Mouse (Mus musculus): Measurements from ENCODE around the gene Sbno2. TPM values are rescaled to one million over a fixed set of nuclear protein-coding genes. Genes with fewer than 3 reads are reported as not detected.

Sbno2 gene
- total RNA-seq, 2 experiments from 2014 or later: 11.0 to 11.6 TPM

DNA sequence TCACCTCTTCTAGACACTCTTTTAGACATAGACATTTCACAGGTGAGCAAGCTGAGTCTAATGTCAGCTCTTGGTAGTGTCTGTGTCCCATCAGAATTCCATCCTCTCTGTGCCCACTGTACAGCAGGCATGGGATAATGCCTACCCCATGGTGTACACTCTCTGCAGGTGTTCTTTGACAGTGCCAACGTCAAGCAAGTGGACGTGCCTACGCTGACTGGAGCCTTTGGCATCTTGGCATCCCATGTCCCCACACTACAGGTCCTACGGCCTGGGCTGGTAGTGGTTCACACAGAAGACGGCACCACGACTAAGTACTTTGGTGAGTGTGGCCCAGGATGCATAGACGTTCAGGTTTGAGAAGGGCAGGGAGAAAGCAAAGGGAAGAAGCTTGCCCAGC is 38.3 kb upstream of the Sbno2 start:
- DNase-seq (ENCODE audit: low spot score): no peak
- intact Hi-C loops (cut with DNase I): loop anchor here (2.0 to 10.0 kb wide), 2 partner anchors 27 to 289 kb away; partner anchors contain the start of gene Ptbp1

- no peak for DNase-seq (ENCODE audit: low spot score)
- intact Hi-C loops (cut with DNase I): loop anchor here (2.0 to 10.0 kb wide), 2 partner anchors 26 to 288 kb away; partner anchors contain the start of gene Ptbp1
Measured at GRCm38 (mm10) chr10:80142530-80142925, 37.2 kb upstream of the Sbno2 start.

GRCm38 (mm10) chr10:80141786-80142529 is 36.6 kb upstream of the Sbno2 start:
- peak; percentile 92 for DNase-seq (ENCODE audit: low spot score)
- intact Hi-C loops (cut with DNase I): loop anchor here (2.0 to 10.0 kb wide), 3 partner anchors 25 to 287 kb away; partner anchors contain the start of gene Ptbp1

- intact Hi-C loops (cut with DNase I): loop anchor here (2.0 to 10.0 kb wide), 2 partner anchors 178 to 286 kb away; partner anchors contain the start of gene Ptbp1
Measured at GRCm38 (mm10) chr10:80141243-80141642, 35.9 kb upstream of the Sbno2 start.

GRCm38 (mm10) chr10:80140666-80141035 is 35.3 kb upstream of the Sbno2 start, which contains the start of gene Cbarp:
Gene Cbarp (minus strand): TSS chr10:80140835.
- DNase-seq (ENCODE audit: low spot score): no peak
- intact Hi-C loops (cut with DNase I): loop anchor here (2.0 to 10.0 kb wide), 2 partner anchors 178 to 286 kb away; partner anchors contain the start of gene Ptbp1

More at GRCm38 (mm10) chr10:80141243-80141642, 35.9 kb upstream of the Sbno2 start:
- peak; percentile 96 for DNase-seq (ENCODE audit: low spot score)

- DNase-seq (ENCODE audit: low spot score): no peak
- intact Hi-C loops (cut with DNase I): loop anchor here (2.0 to 10.0 kb wide), 3 partner anchors 153 to 285 kb away; partner anchors contain the start of genes Cnn2 and Ptbp1
Measured at GRCm38 (mm10) chr10:80139975-80140665, 34.7 kb upstream of the Sbno2 start.

- no peak for DNase-seq (ENCODE audit: low spot score)
- intact Hi-C loops (cut with DNase I): loop anchor here (5.0 kb wide), 1 partner anchor 152 kb away; the partner anchor contains the start of gene Cnn2
Measured at GRCm38 (mm10) chr10:80139439-80139775, 34.0 kb upstream of the Sbno2 start.

DNA sequence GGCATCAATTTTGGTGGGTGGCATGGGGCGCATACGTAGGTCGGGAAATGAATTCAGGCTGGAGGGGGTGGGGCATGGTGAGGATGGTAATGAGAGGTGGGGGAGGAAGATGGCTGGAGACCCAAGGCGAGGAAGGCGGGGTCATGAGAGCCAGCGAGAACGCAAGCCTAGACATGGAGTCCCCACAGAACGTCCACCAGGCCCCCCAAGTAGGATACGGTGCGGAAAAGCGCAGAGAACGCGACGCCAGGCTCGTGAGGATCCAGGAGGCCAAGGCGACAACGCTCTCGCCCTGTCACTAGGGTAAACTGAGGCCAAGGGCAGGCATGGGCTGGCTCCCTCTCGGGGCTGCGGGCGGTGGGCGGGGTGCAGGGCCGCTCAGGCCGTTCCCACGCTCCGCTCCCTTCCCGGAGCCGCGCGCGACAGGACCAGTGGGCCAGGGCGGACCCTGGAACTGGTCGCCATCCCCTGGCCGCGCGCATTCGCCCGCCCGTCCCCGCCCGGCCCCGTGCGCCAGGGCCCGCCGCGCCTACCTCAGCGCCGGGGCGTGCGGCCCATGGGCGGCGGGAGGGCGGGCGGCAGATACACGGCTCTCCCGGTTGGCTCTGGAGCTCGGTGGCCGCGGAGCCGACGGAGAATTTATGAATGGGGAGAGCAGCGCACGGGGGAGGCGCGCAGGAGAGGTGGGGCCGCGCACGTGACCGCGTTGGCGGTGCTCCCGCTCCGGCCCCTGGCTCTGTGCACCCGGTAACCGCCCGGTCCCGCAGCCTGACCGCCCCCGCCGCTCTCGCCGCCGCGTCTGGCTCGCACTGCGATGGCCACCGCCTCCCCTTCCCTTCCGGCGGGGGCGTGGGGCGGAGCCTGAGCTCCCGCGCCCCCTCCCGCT is 33.4 kb upstream of the Sbno2 start, which contains the start of gene Atp5d:
TSS of gene Atp5d (plus strand) at position 80 of the 886 bp plus-strand sequence.
- intact Hi-C loops (cut with DNase I): loop anchor here (5.0 kb wide), 1 partner anchor 151 kb away; the partner anchor contains the start of gene Cnn2
- DNase-seq (ENCODE audit: low spot score): peak; percentile 36

GRCm38 (mm10) chr10:80137626-80138552 is 32.5 kb upstream of the Sbno2 start:
- no peak for DNase-seq (ENCODE audit: low spot score)
- intact Hi-C loops (cut with DNase I): loop anchor here (5.0 kb wide), 1 partner anchor 151 kb away; the partner anchor contains the start of gene Cnn2

DNA sequence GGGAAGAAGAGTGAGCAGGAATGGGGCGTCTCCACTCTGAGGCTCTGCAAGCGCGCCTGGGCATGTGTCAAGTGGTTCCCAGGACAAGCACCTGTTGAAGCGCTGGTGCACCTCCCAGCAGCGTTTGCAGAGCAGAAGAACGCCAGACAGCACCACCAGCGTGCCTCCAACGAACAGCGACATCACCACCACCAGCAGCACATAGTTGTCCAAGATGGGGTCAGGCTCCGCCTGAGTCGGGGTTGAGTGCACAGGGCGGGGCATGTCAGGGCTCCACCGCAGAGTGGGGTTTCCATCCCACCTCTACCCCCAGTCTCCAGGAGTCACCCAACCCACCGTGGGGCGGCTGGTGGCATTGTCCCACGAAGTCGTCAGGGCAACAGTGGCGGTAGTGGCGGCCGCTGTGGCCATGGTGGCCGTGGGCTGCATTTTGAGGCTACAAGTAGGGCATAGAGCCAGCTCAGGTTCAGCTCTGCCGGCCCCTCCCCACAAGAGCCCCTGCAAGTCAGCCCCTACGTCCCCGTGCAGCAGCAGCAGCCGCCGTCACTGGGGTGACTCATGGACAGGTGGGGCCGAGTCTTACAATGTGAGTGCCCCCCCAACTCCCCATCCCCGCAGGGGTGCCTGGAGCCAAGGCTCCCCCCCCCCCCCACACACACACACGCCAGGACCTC is 31.7 kb upstream of the Sbno2 start:
- no peak for DNase-seq (ENCODE audit: low spot score)

DNA sequence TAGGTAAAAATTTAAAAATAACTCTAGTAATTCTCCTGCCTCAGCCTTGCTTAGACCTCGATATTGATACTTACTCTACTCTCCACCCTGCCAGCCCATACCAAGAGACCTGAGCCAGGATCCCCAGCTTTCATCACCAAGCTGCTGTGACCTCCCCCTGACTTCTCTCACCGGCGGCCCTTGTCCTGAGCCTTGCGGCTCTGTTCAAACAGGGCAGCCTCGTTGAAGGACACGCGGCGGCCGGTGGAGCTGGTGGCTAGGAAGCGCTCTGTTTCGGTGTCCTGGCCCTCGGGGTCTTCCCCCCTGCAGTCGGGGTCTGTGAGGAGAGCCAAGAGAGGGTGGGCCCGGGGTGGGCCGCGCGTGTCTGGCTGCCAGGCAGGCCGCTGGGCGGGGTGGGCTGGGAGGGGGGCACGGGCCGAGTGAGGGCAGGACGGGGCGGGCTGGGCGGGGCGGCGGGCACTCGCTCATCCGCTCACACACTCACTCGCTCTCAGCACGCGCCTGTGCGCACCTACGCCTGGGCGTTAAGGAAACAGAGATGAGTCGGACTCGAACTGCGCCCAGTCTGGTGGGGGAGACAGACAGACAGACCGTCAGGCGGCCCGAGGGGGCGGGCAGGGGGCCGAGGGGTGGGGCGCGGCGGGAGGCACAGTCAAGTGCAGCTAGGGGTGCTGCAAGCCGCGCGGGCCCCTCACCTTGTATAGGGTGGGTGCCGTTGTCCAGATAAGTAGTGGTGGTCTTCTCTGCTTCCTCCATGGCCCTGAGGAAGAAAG is 31.0 kb upstream of the Sbno2 start:
- intact Hi-C loops (cut with DNase I): loop anchor here (5.0 kb wide), 1 partner anchor 149 kb away; the partner anchor contains the start of gene Cnn2
- no peak for DNase-seq (ENCODE audit: low spot score)

More for the DNA sequence above, 31.7 kb upstream of the Sbno2 start:
- intact Hi-C loops (cut with DNase I): loop anchor here (5.0 kb wide), 1 partner anchor 150 kb away; the partner anchor contains the start of gene Cnn2

DNA sequence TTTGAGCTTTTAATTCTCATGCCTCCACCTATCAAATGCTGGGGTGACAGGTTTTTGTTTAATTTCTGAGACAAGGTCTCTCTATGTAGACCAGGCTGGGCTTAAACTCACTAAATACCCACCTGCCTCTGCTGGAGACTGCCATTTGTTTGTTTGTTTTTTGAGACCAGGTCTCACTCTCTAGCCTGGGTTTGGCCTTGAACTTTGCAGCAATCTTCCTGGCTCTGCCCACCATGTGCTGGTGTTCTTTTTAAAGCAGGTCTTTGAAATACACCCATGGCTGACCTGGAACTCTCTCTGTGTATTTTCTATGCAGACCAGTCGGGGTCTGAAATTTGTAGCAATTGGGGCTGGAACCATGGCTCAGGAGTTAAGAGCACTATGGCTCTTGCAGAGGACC is 30.3 kb upstream of the Sbno2 start:
- intact Hi-C loops (cut with DNase I): loop anchor here (5.0 kb wide), 1 partner anchor 148 kb away; the partner anchor contains the start of gene Cnn2
- DNase-seq (ENCODE audit: low spot score): no peak

DNA sequence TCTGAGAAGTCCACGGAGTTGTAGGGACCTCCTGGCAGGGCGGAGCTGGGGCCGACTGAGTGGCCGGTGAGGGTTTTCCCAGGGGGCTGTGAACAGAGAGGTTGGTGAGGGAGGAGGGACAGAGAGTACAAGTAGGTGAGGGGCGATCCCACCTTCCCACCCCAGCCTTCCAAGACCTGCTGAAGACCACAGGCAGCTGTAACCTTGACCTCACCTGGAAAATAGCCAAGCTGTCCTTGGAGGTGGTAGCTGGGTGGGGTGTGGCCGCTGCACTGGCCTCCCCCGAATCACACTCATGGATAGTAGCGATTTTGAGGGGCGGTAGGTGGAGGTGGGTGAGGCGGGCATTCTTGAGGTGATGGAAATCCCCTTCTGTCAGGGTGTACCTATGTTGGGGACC is 29.8 kb upstream of the Sbno2 start:
- intact Hi-C loops (cut with DNase I): loop anchor here (5.0 kb wide), 1 partner anchor 148 kb away; the partner anchor contains the start of gene Cnn2
- no peak for DNase-seq (ENCODE audit: low spot score)

GRCm38 (mm10) chr10:80134421-80134820 is 29.1 kb upstream of the Sbno2 start:
- intact Hi-C loops (cut with DNase I): no loop called here
- DNase-seq (ENCODE audit: low spot score): no peak

- intact Hi-C loops (cut with DNase I): no loop called here
- DNase-seq (ENCODE audit: low spot score): peak; percentile 37
Measured at GRCm38 (mm10) chr10:80133226-80133849, 28.0 kb upstream of the Sbno2 start.

- intact Hi-C loops (cut with DNase I): no loop called here
- DNase-seq (ENCODE audit: low spot score): no peak
Measured at GRCm38 (mm10) chr10:80131952-80132350, 26.6 kb upstream of the Sbno2 start.
